Mouse (Mus musculus): ENCODE measurements around the gene Lin37.

Lin37 gene

GRCm38 (mm10) chr7:30585170-30585569 lies 25.5 kb upstream of the Lin37 start:
- no peak for DNase-seq

GRCm38 (mm10) chr7:30584339-30584738 lies 24.7 kb upstream of the Lin37 start:
- DNase-seq: no peak

GRCm38 (mm10) chr7:30581547-30581946 lies 21.9 kb upstream of the Lin37 start:
- DNase-seq: no peak

GRCm38 (mm10) chr7:30579950-30580349 lies 20.3 kb upstream of the Lin37 start:
- DNase-seq: no peak

GRCm38 (mm10) chr7:30572969-30573368 lies 13.3 kb upstream of the Lin37 start:
- DNase-seq: no peak

GRCm38 (mm10) chr7:30572389-30572788 lies 12.8 kb upstream of the Lin37 start:
- DNase-seq: no peak

- DNase-seq: no peak
Measured at GRCm38 (mm10) chr7:30567555-30567954, 7.9 kb upstream of the Lin37 start.

- DNase-seq: no peak
Measured at GRCm38 (mm10) chr7:30566033-30566432, 6.4 kb upstream of the Lin37 start.

- no peak for DNase-seq
Measured at GRCm38 (mm10) chr7:30564970-30565571, 5.4 kb upstream of the Lin37 start, which contains the start of gene Igflr1. Gene Igflr1, plus strand, starts transcription at chr7:30565427.

GRCm38 (mm10) chr7:30563906-30564280 lies 4.3 kb upstream of the Lin37 start:
- no peak for DNase-seq

- DNase-seq: peak; percentile 97
Measured at GRCm38 (mm10) chr7:30563117-30563905, 3.7 kb upstream of the Lin37 start, which contains the start of the genes U2af1l4, Gm49396 and Psenen. Gene U2af1l4, plus strand, starts transcription at chr7:30563301. Gene Gm49396, plus strand, starts transcription at chr7:30563344. Gene Psenen, minus strand, starts transcription at chr7:30563627.

- peak; percentile 37 for DNase-seq
Measured at GRCm38 (mm10) chr7:30562526-30563116, 3.0 kb upstream of the Lin37 start.

- DNase-seq: no peak
Measured at GRCm38 (mm10) chr7:30560296-30560695, 658 bp upstream of the Lin37 start.

GRCm38 (mm10) chr7:30558656-30559442 lies 789 bp downstream of the Lin37 start:
- no peak for DNase-seq

GRCm38 (mm10) chr7:30557901-30558514 lies 1.6 kb downstream of the Lin37 start:
- DNase-seq: no peak

- DNase-seq: no peak
Measured at GRCm38 (mm10) chr7:30556894-30557536, 2.6 kb downstream of the Lin37 start.

- DNase-seq: no peak
Measured at GRCm38 (mm10) chr7:30553810-30554584, 5.6 kb downstream of the Lin37 start.

GRCm38 (mm10) chr7:30553021-30553589 lies 6.5 kb downstream of the Lin37 start:
- DNase-seq: no peak

- peak; percentile 98 for DNase-seq
Measured at GRCm38 (mm10) chr7:30552102-30553020, 7.3 kb downstream of the Lin37 start, which contains the start of the genes Hspb6 and Proser3. Gene Hspb6, plus strand, starts transcription at chr7:30552178. Gene Proser3, minus strand, starts transcription at chr7:30552299.

All from right cerebral cortex, adult 18-20 months (tissue).